Mouse (Mus musculus): Measurements from ENCODE around the gene Purb. TPM values are rescaled to one million over a fixed set of nuclear protein-coding genes. Genes with fewer than 3 reads are reported as not detected.

Purb gene
- polyA plus RNA-seq, 1 experiment from 2014 or later, result 19.6 TPM

GRCm38 (mm10) chr11:6418751-6419150 is 57.0 kb downstream of the Purb start:
- Histone ChIP-seq H3K9me3 (ENCODE audit: control insufficient read depth, low read length) (no peaks in the 10 kb centered on the region), H3K27me3 (ENCODE audit: control insufficient read depth, insufficient read depth, low read length) (no peaks in the 10 kb centered on the region), H3K9ac (ENCODE audit: low read length) (no peak overlapping the region), H3K36me3 (ENCODE audit: control insufficient read depth, insufficient read depth, low read length) (peaks cover 18% of the 10 kb centered on the region), H3K27ac (replicated peaks) (no peak overlapping the region), H3K4me1 (replicated peaks; ENCODE audit: control insufficient read depth, insufficient read depth) (peaks cover 4% of the 10 kb centered on the region; the same call in 1 of the 2 replicates), H3K4me3 (ENCODE audit: low read depth, low read length) (no peak overlapping the region), H3K4me2 (replicated peaks; ENCODE audit: low read depth) (no peak overlapping the region)
- TF ChIP-seq EP300 (optimal IDR thresholded peaks at IDR 0.05), result no peak
- TF ChIP-seq CTCF (IDR thresholded peaks at IDR 0.05; ENCODE audit: low read depth), result no peak
- WGBS, result 81% methylated on average over 5 of the region's 5 CpGs
- DNase-seq (ENCODE audit: low spot score) (no peak), ATAC-seq (ENCODE audit: low FRiP score, low TSS enrichment) (no peak)

Small RNA genes within 50 kb of the gene (microRNA-seq; reads per million reads assigned to microRNA genes)
- gene Gm22123, result not detected

Other genes starting within 250 kb of the Purb start
- 1.5 TPM in 2 replicates for gene Npc1l1, start 245.8 kb downstream of the Purb start, polyA plus RNA-seq (2015; fragmentation: Nextera tagmentation; extraction: Ambion mirVana)
- gene Ddx56, start 208.1 kb downstream of the Purb start, polyA plus RNA-seq (2015; fragmentation: Nextera tagmentation; extraction: Ambion mirVana), result 50.3 and 54.7 TPM in 2 replicates
- 99.1 and 99.8 TPM in 2 replicates for gene Tmed4, start 201.0 kb downstream of the Purb start, polyA plus RNA-seq (2015; fragmentation: Nextera tagmentation; extraction: Ambion mirVana)
- 82.3 and 99.8 TPM in 2 replicates for gene Ogdh, start 184.3 kb downstream of the Purb start, polyA plus RNA-seq (2015; fragmentation: Nextera tagmentation; extraction: Ambion mirVana)
- 7.1 and 8.7 TPM in 2 replicates for gene Zmiz2, start 86.8 kb downstream of the Purb start, polyA plus RNA-seq (2015; fragmentation: Nextera tagmentation; extraction: Ambion mirVana)
- gene Ppia, start 60.5 kb downstream of the Purb start, polyA plus RNA-seq (2015; fragmentation: Nextera tagmentation; extraction: Ambion mirVana), result 4,199 and 4,786 TPM in 2 replicates
- gene H2afv, start 31.5 kb downstream of the Purb start, polyA plus RNA-seq (2015; fragmentation: Nextera tagmentation; extraction: Ambion mirVana), result 187 and 198 TPM in 2 replicates
- gene Myo1g, start 45.0 kb upstream of the Purb start, polyA plus RNA-seq (2015; fragmentation: Nextera tagmentation; extraction: Ambion mirVana), result 0.77 and 0.85 TPM in 2 replicates
- 45.7 and 45.9 TPM in 2 replicates for gene Ccm2, start 71.0 kb upstream of the Purb start, polyA plus RNA-seq (2015; fragmentation: Nextera tagmentation; extraction: Ambion mirVana)
- gene Nacad, start 130.1 kb upstream of the Purb start, polyA plus RNA-seq (2015; fragmentation: Nextera tagmentation; extraction: Ambion mirVana), result 7.3 and 7.4 TPM in 2 replicates
- 29.3 and 31.2 TPM in 2 replicates for gene Tbrg4, start 150.2 kb upstream of the Purb start, polyA plus RNA-seq (2015; fragmentation: Nextera tagmentation; extraction: Ambion mirVana)
- 2.6 and 5.3 TPM in 2 replicates for gene Wap, start 162.7 kb upstream of the Purb start, polyA plus RNA-seq (2015; fragmentation: Nextera tagmentation; extraction: Ambion mirVana)
- 11.6 and 12.8 TPM in 2 replicates for gene Ramp3, start 182.6 kb upstream of the Purb start, polyA plus RNA-seq (2015; fragmentation: Nextera tagmentation; extraction: Ambion mirVana)